Mouse (Mus musculus) spleen, adult 2 months (tissue): ENCODE measurements around the gene Thbs3. TPM values are rescaled to one million over a fixed set of nuclear protein-coding genes. Genes with fewer than 3 reads are reported as not detected.
"Not testable (repeated sequence)": the region's sequence is repeated elsewhere in the genome, so short reads cannot be mapped to it uniquely, and the experiment has no call there.

ENCODE experiments used
- DNase-seq, 2 experiments: peaks; one replicate each; pipeline versions ENCODE4 v3.0.0 to v3.0.0-alpha.2; 2012 to 2021; ENCODE audit warnings: low spot score in 2 of 2, low read depth in 1 of 2
- H3K27ac ChIP-seq: fragments of 200-500 bp; 2 replicates; pipeline ENCODE4 v1.5.1; 2012; ENCODE audit warnings: low read length, inconsistent platforms; ENCODE audit not compliant: insufficient read depth
- H3K27me3 ChIP-seq: fragments of 200-500 bp; 2 replicates; pipeline ENCODE4 v1.6.1; 2012; ENCODE audit warnings: mild to moderate bottlenecking, moderate library complexity, low read length, inconsistent platforms; ENCODE audit not compliant: control insufficient read depth, insufficient read depth
- H3K36me3 ChIP-seq: fragments of 200-500 bp; 2 replicates; pipeline ENCODE4 v1.6.1; 2012; ENCODE audit warnings: mild to moderate bottlenecking, low read length, inconsistent platforms; ENCODE audit not compliant: control insufficient read depth, insufficient read depth
- H3K4me1 ChIP-seq: fragments of 200-500 bp; 2 replicates; pipeline ENCODE4 v1.6.1; 2011; ENCODE audit warnings: inconsistent platforms; ENCODE audit not compliant: control insufficient read depth, insufficient read depth, insufficient read length
- H3K4me3 ChIP-seq: fragments of 200-500 bp; 2 replicates; pipeline ENCODE4 v1.5.1; 2011; ENCODE audit warnings: mild to moderate bottlenecking, inconsistent platforms; ENCODE audit not compliant: insufficient read depth, insufficient read length; ENCODE audit errors: extremely low read depth
- CTCF ChIP-seq: fragments of 200-500 bp; IDR thresholded peaks from 2 replicates; pipeline ENCODE4 v1.5.1; 2011; ENCODE audit warnings: mild to moderate bottlenecking, inconsistent platforms; ENCODE audit not compliant: insufficient read depth, insufficient read length, insufficient replicate concordance; ENCODE audit errors: extremely low read depth
- POLR2A ChIP-seq: fragments of 200-500 bp; IDR thresholded peaks from 2 replicates; pipeline ENCODE4 v1.6.1; 2011; ENCODE audit warnings: low read depth, low read length, inconsistent platforms
- WGBS: fragments of 180-500 bp; shearing (Covaris S2); methylation state at CpG from one replicate; pipeline ENCODE4 v1.1.7; 2018; 5-methylcytosine and 5-hydroxymethylcytosine counted together
- polyA plus RNA-seq: library from polyadenylated mRNA; depleted of rRNA; stranded (reverse); fragments of >200 nt; gene quantifications from 2 replicates; pipeline ENCODE4 v1.2.3, GENCODE M21; 2012

Gene Thbs3
- polyA plus RNA-seq, 1 experiment, result 3.4 TPM

GRCm38 (mm10) chr3:89215853-89216252 lies 873 bp downstream of the Thbs3 start:
- Histone ChIP-seq H3K27ac (no peak overlapping the region), H3K4me1 (peaks cover 5% of the 10 kb centered on the region; the same call in 1 of the 2 replicates), H3K36me3 (no peaks in the 10 kb centered on the region), H3K4me3 (no peak overlapping the region), H3K27me3 (no peaks in the 10 kb centered on the region)
- WGBS, result 0% methylated on average over 6 of the region's 6 CpGs
- TF ChIP-seq CTCF, result peak; percentile 73; the same call in 1 of the 2 replicates
- TF ChIP-seq POLR2A, result no peak
- DNase-seq, result peak; percentile 76 to 80

DNA sequence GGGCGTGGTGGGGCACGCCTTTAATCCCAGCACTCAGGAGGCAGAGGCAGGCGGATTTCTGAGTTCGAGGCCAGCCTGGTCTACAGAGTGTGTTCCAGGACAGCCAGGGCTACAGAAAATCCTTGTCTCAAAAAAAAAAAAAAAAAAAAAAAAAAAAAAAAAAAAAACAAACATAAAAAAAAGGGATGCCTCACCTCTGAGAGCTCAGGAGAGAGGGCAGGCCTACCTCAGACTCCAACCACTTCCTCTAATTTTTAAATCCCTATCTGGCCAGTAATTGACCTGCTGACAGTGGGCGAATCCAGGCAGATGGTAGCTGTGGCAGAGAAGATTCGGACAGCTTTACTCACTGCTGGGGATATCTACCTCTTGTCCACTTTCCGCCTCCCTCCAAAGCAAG lies 1.4 kb downstream of the Thbs3 start:
- H3K36me3 ChIP-seq, H3K27ac ChIP-seq, H3K4me1 ChIP-seq, DNase-seq, H3K27me3 ChIP-seq, H3K4me3 ChIP-seq: not testable (repeated sequence)
- WGBS, result 82% methylated on average over 7 of the region's 7 CpGs

GRCm38 (mm10) chr3:89218271-89218670 lies 3.3 kb downstream of the Thbs3 start:
- 90% methylated on average over 1 of the region's 1 CpGs for WGBS
- Histone ChIP-seq H3K27ac (no peak overlapping the region), H3K4me1 (peaks cover 5% of the 10 kb centered on the region; the same call in 1 of the 2 replicates), H3K27me3 (no peaks in the 10 kb centered on the region), H3K4me3 (no peak overlapping the region), H3K36me3 (no peaks in the 10 kb centered on the region)
- no peak for DNase-seq
- no peak for TF ChIP-seq POLR2A
- no peak for TF ChIP-seq CTCF

DNA sequence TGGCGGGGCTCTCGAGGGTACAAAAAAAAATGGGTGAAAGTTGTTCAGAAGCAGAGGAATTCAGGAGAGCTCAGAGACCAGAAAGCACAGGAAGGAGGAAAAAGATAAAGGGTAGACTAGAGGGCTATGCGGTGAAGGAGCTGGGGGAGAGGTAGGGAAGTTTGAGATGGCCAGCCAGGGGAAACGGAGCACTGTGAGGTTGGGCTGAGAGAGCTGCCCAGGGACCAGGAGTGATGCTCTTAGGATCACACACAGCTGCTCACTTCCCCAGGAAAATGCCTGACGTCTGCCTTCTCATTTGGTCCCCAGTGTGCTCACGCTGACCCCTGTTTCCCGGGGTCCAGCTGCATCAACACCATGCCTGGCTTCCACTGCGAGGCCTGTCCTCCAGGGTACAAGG lies 4.6 kb downstream of the Thbs3 start:
- Histone ChIP-seq H3K4me3 (no peak overlapping the region), H3K27me3 (no peaks in the 10 kb centered on the region), H3K4me1 (peaks cover 5% of the 10 kb centered on the region; the same call in 1 of the 2 replicates), H3K36me3 (no peaks in the 10 kb centered on the region), H3K27ac (no peak overlapping the region)
- no peak for TF ChIP-seq POLR2A
- TF ChIP-seq CTCF, result no peak
- no peak for DNase-seq
- 58% methylated on average over 8 of the region's 8 CpGs for WGBS

GRCm38 (mm10) chr3:89221167-89221566 lies 6.2 kb downstream of the Thbs3 start:
- DNase-seq, result no peak
- Histone ChIP-seq H3K4me1 (no peaks in the 10 kb centered on the region), H3K27me3 (no peaks in the 10 kb centered on the region), H3K36me3 (no peaks in the 10 kb centered on the region), H3K27ac (no peak overlapping the region), H3K4me3 (no peak overlapping the region)
- TF ChIP-seq CTCF, result no peak
- no peak for TF ChIP-seq POLR2A
- WGBS, result 90% methylated on average over 5 of the region's 5 CpGs

- no peaks in the 10 kb centered on the region for H3K36me3 ChIP-seq
- peaks cover 8% of the 10 kb centered on the region; the same call in 1 of the 2 replicates for H3K27me3 ChIP-seq
- no peak overlapping the region for H3K27ac ChIP-seq
- no peak for DNase-seq
- TF ChIP-seq CTCF (no peak), POLR2A (no peak)
- H3K4me1 ChIP-seq, result peaks cover 7% of the 10 kb centered on the region; the same call in 1 of the 2 replicates
- H3K4me3 ChIP-seq, result no peak overlapping the region
- 87% methylated on average over 11 of the region's 11 CpGs for whole genome bisulfite sequencing
These were observed 9.8 kb downstream of the Thbs3 start for GRCm38 (mm10) chr3:89224796-89225195.

DNA sequence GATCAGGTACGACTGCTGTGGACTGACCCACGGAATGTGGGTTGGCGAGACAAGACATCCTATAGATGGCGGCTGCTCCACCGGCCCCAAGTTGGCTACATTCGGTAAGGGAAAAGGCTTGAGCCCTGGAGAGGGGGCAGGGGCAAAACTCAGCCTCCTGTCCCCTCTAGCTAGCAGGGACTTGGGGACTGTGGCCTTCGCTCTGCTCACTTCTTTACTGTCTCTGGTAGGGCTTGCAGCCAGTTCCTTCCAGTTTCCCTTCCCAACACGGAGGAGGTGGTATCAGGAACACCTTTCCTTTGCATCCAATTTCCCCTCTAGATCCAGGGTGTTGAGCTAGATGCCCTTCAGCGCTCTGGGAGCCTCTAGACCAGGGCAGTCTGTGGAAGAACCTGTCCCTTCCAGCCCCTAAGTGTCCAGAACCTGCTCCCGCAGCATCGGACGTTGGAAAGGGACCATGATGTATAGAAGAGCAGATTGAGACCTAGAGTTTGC lies 10.4 kb downstream of the Thbs3 start:
- Histone ChIP-seq H3K27ac (no peak overlapping the region), H3K27me3 (peaks cover 8% of the 10 kb centered on the region; the same call in 1 of the 2 replicates), H3K4me1 (peaks cover 7% of the 10 kb centered on the region; the same call in 1 of the 2 replicates), H3K4me3 (no peak overlapping the region), H3K36me3 (no peaks in the 10 kb centered on the region)
- 86% methylated on average over 12 of the region's 12 CpGs for WGBS
- no peak for TF ChIP-seq POLR2A
- TF ChIP-seq CTCF, result no peak
- DNase-seq, result no peak
